Mouse (Mus musculus) G1E (cell line): ENCODE measurements around the gene Clcf1.

Experiments used
- CTCF ChIP-seq: IDR thresholded peaks from 2 replicates; pipeline ENCODE4 v1.5.1; 2012; ENCODE audit warnings: low read depth, low read length, inconsistent platforms, mixed read lengths
- GATA2 ChIP-seq: IDR thresholded peaks from 2 replicates; pipeline ENCODE4 v1.6.1; 2012; ENCODE audit warnings: low read depth, low read length, inconsistent platforms, borderline replicate concordance

- no peak for TF ChIP-seq CTCF
- TF ChIP-seq GATA2: no peak
These were observed 30.7 kb downstream of the Clcf1 start for GRCm38 (mm10) chr19:4244775-4245174.
